Mouse (Mus musculus) midbrain, embryonic 11.5 days (tissue): Measurements from ENCODE around the gene Map1b. TPM values are rescaled to one million over a fixed set of nuclear protein-coding genes. Genes with fewer than 3 reads are reported as not detected.

ENCODE experiments used
- ATAC-seq: fragments of 200-750 bp; cut with Nextera tagmentation; 2 replicates; pipeline ENCODE4 v1.8.0; 2017; ENCODE audit warnings: moderate TSS enrichment, moderate library complexity; ENCODE audit not compliant: low FRiP score
- DNase-seq: peaks from one replicate; pipeline ENCODE4 v3.0.0; 2015; ENCODE audit warnings: low spot score; ENCODE audit errors: missing footprints
- H3K27ac ChIP-seq: fragments of 300-500 bp; sonication (generic); 2 replicates; pipeline ENCODE4 v1.5.1; 2014; ENCODE audit warnings: low read depth, low read length
- H3K27me3 ChIP-seq: fragments of 300-500 bp; sonication (generic); 2 replicates; pipeline ENCODE4 v1.6.1; 2014; ENCODE audit warnings: mild to moderate bottlenecking, low read length, moderate library complexity, mixed read lengths; ENCODE audit not compliant: control insufficient read depth, insufficient read depth
- H3K36me3 ChIP-seq: fragments of 300-500 bp; sonication (generic); 2 replicates; pipeline ENCODE4 v1.6.1; 2014; ENCODE audit warnings: mild to moderate bottlenecking, low read length, moderate library complexity, mixed read lengths; ENCODE audit not compliant: control insufficient read depth, insufficient read depth
- H3K4me1 ChIP-seq: fragments of 300-500 bp; sonication (generic); 2 replicates; pipeline ENCODE4 v1.6.1; 2014; ENCODE audit warnings: low read length; ENCODE audit not compliant: control insufficient read depth, insufficient read depth
- H3K4me2 ChIP-seq: fragments of 300-500 bp; sonication (generic); 2 replicates; pipeline ENCODE4 v1.6.1; 2014; ENCODE audit warnings: mild to moderate bottlenecking, moderate library complexity
- H3K4me3 ChIP-seq: fragments of 300-500 bp; sonication (generic); 2 replicates; pipeline ENCODE4 v1.5.1; 2014; ENCODE audit warnings: low read depth, low read length
- H3K9ac ChIP-seq: fragments of 300-500 bp; sonication (generic); 2 replicates; pipeline ENCODE4 v1.6.1; 2014; ENCODE audit warnings: low read length
- H3K9me3 ChIP-seq: fragments of 300-500 bp; sonication (generic); 2 replicates; pipeline ENCODE4 v1.6.1; 2016; ENCODE audit warnings: low read length; ENCODE audit not compliant: control insufficient read depth
- WGBS: fragments of 180-500 bp; shearing (Covaris S2); extraction: QIAGEN DNeasy Blood & Tissue Kit; methylation state at CpG from one replicate; pipeline ENCODE4 v1.1.7; 2014; 5-methylcytosine and 5-hydroxymethylcytosine counted together
- polyA plus RNA-seq: library from polyadenylated mRNA; unstranded; fragments of >200 nt; fragmentation: Nextera tagmentation; extraction: Ambion mirVana; gene quantifications from 2 replicates; pipeline ENCODE4 v1.2.1, GENCODE M21; 2014

Gene Map1b
- polyA plus RNA-seq, 1 experiment from 2014 or later: 911 TPM

GRCm38 (mm10) chr13:99416601-99417000 lies 99.7 kb downstream of the Map1b start:
- DNase-seq: peak; percentile 80

GRCm38 (mm10) chr13:99414352-99414742 lies 102.0 kb downstream of the Map1b start:
- Histone ChIP-seq H3K4me2 (no peak overlapping the region), H3K27me3 (no peaks in the 10 kb centered on the region), H3K27ac (peak overlapping the region; percentile 56), H3K9me3 (no peaks in the 10 kb centered on the region), H3K4me1 (peaks cover 18% of the 10 kb centered on the region), H3K36me3 (peaks cover 8% of the 10 kb centered on the region; the same call in 1 of the 2 replicates), H3K9ac (0 out of 2 replicates have a peak overlapping the region, but pooled peaks have one; percentile 24), H3K4me3 (no peak overlapping the region)
- ATAC-seq (peak; percentile 38), DNase-seq (no peak)
- 40% methylated on average over 10 of the region's 10 CpGs for WGBS

More at GRCm38 (mm10) chr13:99416601-99417000, 99.7 kb downstream of the Map1b start:
- no peak for ATAC-seq
- Histone ChIP-seq H3K4me3 (no peak overlapping the region), H3K36me3 (peaks cover 8% of the 10 kb centered on the region), H3K9me3 (no peaks in the 10 kb centered on the region), H3K4me2 (no peak overlapping the region), H3K9ac (no peak overlapping the region), H3K27ac (no peak overlapping the region), H3K27me3 (no peaks in the 10 kb centered on the region), H3K4me1 (peaks cover 18% of the 10 kb centered on the region)
- WGBS: 82% methylated on average over 9 of the region's 9 CpGs

GRCm38 (mm10) chr13:99413481-99414351 lies 102.6 kb downstream of the Map1b start:
- 41% methylated on average over 13 of the region's 13 CpGs for WGBS
- H3K4me1 ChIP-seq: peaks cover 18% of the 10 kb centered on the region
- DNase-seq: peak; percentile 92
- H3K4me2 ChIP-seq: no peak overlapping the region
- peak overlapping the region; percentile 56 for H3K27ac ChIP-seq
- peak; percentile 55; the same call in 1 of the 2 replicates for ATAC-seq
- 0 out of 2 replicates have a peak overlapping the region, but pooled peaks have one; percentile 24 for H3K9ac ChIP-seq
- peaks cover 8% of the 10 kb centered on the region; the same call in 1 of the 2 replicates for H3K36me3 ChIP-seq
- H3K9me3 ChIP-seq: no peaks in the 10 kb centered on the region
- H3K4me3 ChIP-seq: no peak overlapping the region
- no peaks in the 10 kb centered on the region for H3K27me3 ChIP-seq

- no peak for ATAC-seq
- 58% methylated on average over 11 of the region's 11 CpGs for WGBS
Measured at GRCm38 (mm10) chr13:99412477-99413080, 103.8 kb downstream of the Map1b start.

DNA sequence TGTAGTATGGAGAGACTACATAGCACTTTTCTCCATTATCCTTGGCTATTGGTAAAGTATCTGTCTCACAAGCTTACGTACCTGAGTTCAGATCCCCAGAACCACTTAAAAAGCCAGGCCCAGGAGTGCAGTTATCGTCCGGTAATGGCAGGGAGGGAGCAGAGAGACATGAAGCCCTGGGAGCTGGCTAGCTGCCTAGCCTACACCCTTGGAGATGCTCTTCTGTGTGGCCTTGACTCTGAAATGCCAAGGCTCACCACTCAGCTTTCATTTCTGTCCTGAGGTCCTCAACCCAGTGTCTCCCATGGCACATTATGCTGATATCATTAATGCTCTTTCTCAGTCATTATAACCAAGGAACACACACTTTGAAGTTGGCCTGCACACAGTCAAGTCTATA lies 104.6 kb downstream of the Map1b start:
- WGBS: 93% methylated on average over 3 of the region's 3 CpGs
- H3K9me3 ChIP-seq: no peaks in the 10 kb centered on the region
- no peak overlapping the region for H3K4me3 ChIP-seq
- H3K36me3 ChIP-seq: peaks cover 9% of the 10 kb centered on the region; the same call in 1 of the 2 replicates
- H3K27ac ChIP-seq: no peak overlapping the region
- peaks cover 18% of the 10 kb centered on the region for H3K4me1 ChIP-seq
- no peak for ATAC-seq
- H3K9ac ChIP-seq: no peak overlapping the region
- no peak overlapping the region for H3K4me2 ChIP-seq
- DNase-seq: peak; percentile 80
- H3K27me3 ChIP-seq: no peaks in the 10 kb centered on the region

More at GRCm38 (mm10) chr13:99412477-99413080, 103.8 kb downstream of the Map1b start:
- H3K27ac ChIP-seq: peak overlapping the region; percentile 59
- peaks cover 8% of the 10 kb centered on the region; the same call in 1 of the 2 replicates for H3K36me3 ChIP-seq
- no peak overlapping the region for H3K4me3 ChIP-seq
- H3K27me3 ChIP-seq: no peaks in the 10 kb centered on the region
- DNase-seq: peak; percentile 73
- H3K4me2 ChIP-seq: no peak overlapping the region
- H3K4me1 ChIP-seq: peaks cover 18% of the 10 kb centered on the region
- no peak overlapping the region for H3K9ac ChIP-seq
- H3K9me3 ChIP-seq: no peaks in the 10 kb centered on the region

DNA sequence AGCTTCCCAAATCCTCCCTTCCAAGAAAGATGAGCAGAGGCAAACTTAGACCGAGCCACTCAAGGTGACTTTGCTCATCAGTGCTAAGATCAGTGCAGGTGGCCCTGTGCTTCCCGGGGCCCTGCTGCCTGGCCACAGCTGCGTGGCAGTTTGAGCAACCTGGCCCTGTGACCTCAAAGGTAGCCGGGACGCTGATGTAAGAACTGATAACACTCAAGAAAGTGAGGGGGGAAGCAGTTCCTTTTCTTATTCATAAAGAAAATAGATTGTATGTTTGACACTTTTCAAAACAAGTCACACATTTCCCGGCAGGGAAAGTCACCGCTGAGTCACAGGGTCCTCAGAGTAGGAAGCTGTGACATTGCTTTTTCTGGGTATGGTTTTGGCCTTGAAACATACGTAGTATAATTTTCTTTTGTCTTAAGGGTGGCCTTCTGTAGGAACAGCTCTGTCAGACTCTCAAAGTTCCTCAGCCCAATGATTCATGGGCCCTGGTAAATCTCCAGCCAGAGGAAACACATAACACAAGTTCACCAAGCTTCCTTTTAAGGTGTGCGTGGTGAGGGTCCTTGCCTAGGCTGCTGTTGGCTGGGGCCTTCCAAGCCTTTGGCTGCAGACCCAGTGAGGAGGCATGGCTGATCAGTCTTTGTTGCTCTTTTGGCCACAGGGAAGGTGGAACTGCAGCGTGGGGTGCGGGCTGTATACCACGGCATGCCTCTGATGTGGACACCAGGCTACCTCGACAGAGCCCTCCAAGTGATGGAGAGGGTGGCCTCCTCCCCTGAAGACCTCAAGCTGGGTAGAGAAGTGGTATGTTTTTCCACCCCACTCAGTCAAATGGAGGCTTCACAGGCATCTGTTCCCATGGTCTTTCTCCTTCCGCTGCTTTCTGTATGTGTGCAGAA lies 105.5 kb downstream of the Map1b start:
- DNase-seq: no peak
- H3K4me1 ChIP-seq: peaks cover 18% of the 10 kb centered on the region
- H3K4me3 ChIP-seq: no peak overlapping the region
- H3K36me3 ChIP-seq: peaks cover 11% of the 10 kb centered on the region; the same call in 1 of the 2 replicates
- no peak overlapping the region for H3K27ac ChIP-seq
- ATAC-seq: no peak
- no peaks in the 10 kb centered on the region for H3K9me3 ChIP-seq
- no peak overlapping the region for H3K4me2 ChIP-seq
- H3K27me3 ChIP-seq: no peaks in the 10 kb centered on the region
- 93% methylated on average over 14 of the region's 14 CpGs for WGBS
- H3K9ac ChIP-seq: no peak overlapping the region

DNA sequence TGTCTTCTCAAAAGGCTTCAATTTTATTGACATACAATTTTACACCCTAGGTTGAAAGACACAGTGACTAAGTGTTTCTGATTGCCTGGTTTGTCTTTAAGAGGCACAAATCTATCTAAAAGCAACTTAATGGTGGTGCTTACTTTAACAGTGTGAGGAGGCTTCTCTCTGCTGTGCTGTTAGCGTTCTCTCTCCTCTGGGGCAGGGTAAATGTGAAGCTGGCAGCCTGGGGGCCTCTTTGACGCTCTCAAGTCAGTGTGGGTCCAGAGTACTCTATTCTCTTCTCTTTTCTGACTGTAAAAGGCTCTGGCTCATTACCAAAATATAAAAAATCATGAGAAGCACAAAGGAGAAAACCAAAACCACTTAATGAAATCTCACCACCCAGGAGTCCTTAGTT lies 107.1 kb downstream of the Map1b start:
- Histone ChIP-seq H3K36me3 (peaks cover 14% of the 10 kb centered on the region), H3K9me3 (no peaks in the 10 kb centered on the region), H3K4me1 (peaks cover 12% of the 10 kb centered on the region), H3K27me3 (no peaks in the 10 kb centered on the region), H3K9ac (no peak overlapping the region), H3K4me2 (no peak overlapping the region), H3K27ac (no peak overlapping the region), H3K4me3 (no peak overlapping the region)
- WGBS: 60% methylated on average over 2 of the region's 2 CpGs
- DNase-seq (peak; percentile 28), ATAC-seq (no peak)

DNA sequence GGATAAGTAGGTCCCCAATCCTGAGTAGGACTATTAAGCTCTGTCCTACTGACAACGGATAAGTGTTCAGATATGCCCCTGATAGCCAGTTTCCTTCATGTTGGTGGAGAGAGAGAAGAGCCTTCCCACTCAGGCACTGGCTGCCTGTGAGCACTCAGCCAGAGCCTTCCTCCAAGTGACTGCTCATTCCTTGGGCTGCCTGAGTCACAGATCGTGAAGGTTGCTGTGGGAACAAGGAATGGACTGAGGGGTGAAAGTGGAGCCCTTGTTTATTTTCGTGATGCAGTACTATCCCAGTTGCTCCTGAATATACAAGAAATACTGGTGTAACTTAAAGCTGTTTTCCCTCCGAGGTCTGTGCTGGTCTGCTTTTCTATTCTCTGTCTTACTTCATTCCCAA lies 117.0 kb downstream of the Map1b start:
- no peak overlapping the region for H3K4me2 ChIP-seq
- no peaks in the 10 kb centered on the region; the same call in 1 of the 2 replicates for H3K36me3 ChIP-seq
- H3K27ac ChIP-seq: no peak overlapping the region
- peaks cover 26% of the 10 kb centered on the region for H3K4me1 ChIP-seq
- no peak overlapping the region for H3K4me3 ChIP-seq
- H3K9me3 ChIP-seq: no peaks in the 10 kb centered on the region
- WGBS: 67% methylated on average over 4 of the region's 4 CpGs
- H3K27me3 ChIP-seq: no peaks in the 10 kb centered on the region
- DNase-seq: peak; percentile 78
- H3K9ac ChIP-seq: no peak overlapping the region
- no peak for ATAC-seq
